Mouse (Mus musculus) gastrocnemius, adult 8-10 months (tissue): ENCODE results near the gene Aldh3b3. TPM values are rescaled to one million over a fixed set of nuclear protein-coding genes. Genes with fewer than 3 reads are reported as not detected.
"Not testable (repeated sequence)": the region's sequence is repeated elsewhere in the genome, so short reads cannot be mapped to it uniquely, and the experiment has no call there.

ENCODE experiments used
- DNase-seq, 2 experiments: peaks; one replicate each; pipeline ENCODE4 v3.0.0; 2022; ENCODE audit warnings: low spot score in 2 of 2
- total RNA-seq, 4 experiments: library from RNA; stranded (reverse); gene quantifications; 2 replicates each; pipeline ENCODE4 v1.2.4; 2022

Gene Aldh3b3
- total RNA-seq, 4 experiments from 2014 or later: not detected

- not testable (repeated sequence) for DNase-seq
Measured at GRCm38 (mm10) chr19:3974608-3975007, 16.2 kb downstream of the Aldh3b3 start.

GRCm38 (mm10) chr19:3975866-3976265, 17.4 kb downstream of the Aldh3b3 start:
- DNase-seq: no peak

GRCm38 (mm10) chr19:3980309-3980708, 21.9 kb downstream of the Aldh3b3 start:
- DNase-seq: peak; percentile 53 to 67

- DNase-seq: no peak
Measured at GRCm38 (mm10) chr19:3980917-3981316, 22.5 kb downstream of the Aldh3b3 start.

GRCm38 (mm10) chr19:3983527-3984200, 25.2 kb downstream of the Aldh3b3 start:
- DNase-seq: no peak

- DNase-seq: no peak
Measured at GRCm38 (mm10) chr19:3985261-3985681, 26.8 kb downstream of the Aldh3b3 start.

- peak; percentile 68 to 79 for DNase-seq
Measured at GRCm38 (mm10) chr19:3986334-3986733, 27.9 kb downstream of the Aldh3b3 start, which contains the start of gene Acy3. TSS of gene Acy3 (plus strand) at chr19:3986570.

GRCm38 (mm10) chr19:3988066-3988465, 29.6 kb downstream of the Aldh3b3 start:
- no peak for DNase-seq

GRCm38 (mm10) chr19:3988750-3989149, 30.3 kb downstream of the Aldh3b3 start:
- DNase-seq: no peak

- DNase-seq: peak in 1 of 2 experiments; percentile 48
Measured at GRCm38 (mm10) chr19:3990804-3991203, 32.4 kb downstream of the Aldh3b3 start.

GRCm38 (mm10) chr19:3991562-3991961, 33.1 kb downstream of the Aldh3b3 start:
- DNase-seq: no peak

GRCm38 (mm10) chr19:3991966-3992365, 33.5 kb downstream of the Aldh3b3 start:
- no peak for DNase-seq

GRCm38 (mm10) chr19:3992416-3992815, 34.0 kb downstream of the Aldh3b3 start, which contains the start of gene Tbx10:
TSS of gene Tbx10 (plus strand) at chr19:3992752.
- no peak for DNase-seq

- no peak for DNase-seq
Measured at GRCm38 (mm10) chr19:3994932-3995331, 36.5 kb downstream of the Aldh3b3 start.

- DNase-seq: no peak
Measured at GRCm38 (mm10) chr19:3995505-3995904, 37.1 kb downstream of the Aldh3b3 start.

- DNase-seq: no peak
Measured at GRCm38 (mm10) chr19:3996106-3996505, 37.7 kb downstream of the Aldh3b3 start.

GRCm38 (mm10) chr19:3996747-3997146, 38.3 kb downstream of the Aldh3b3 start:
- no peak for DNase-seq

- DNase-seq: no peak
Measured at GRCm38 (mm10) chr19:3997231-3997630, 38.8 kb downstream of the Aldh3b3 start.

- no peak for DNase-seq
Measured at GRCm38 (mm10) chr19:3998335-3998734, 39.9 kb downstream of the Aldh3b3 start.

GRCm38 (mm10) chr19:3999121-3999730, 40.8 kb downstream of the Aldh3b3 start:
- no peak for DNase-seq

- DNase-seq: peak; percentile 95 to 97
Measured at GRCm38 (mm10) chr19:4000119-4000900, 41.9 kb downstream of the Aldh3b3 start, which contains the start of the genes Nudt8 and Gm49405. TSS of gene Nudt8 (plus strand) at chr19:4000580. TSS of gene Gm49405 (plus strand) at chr19:4000626.
